In the genomic region with DNA sequence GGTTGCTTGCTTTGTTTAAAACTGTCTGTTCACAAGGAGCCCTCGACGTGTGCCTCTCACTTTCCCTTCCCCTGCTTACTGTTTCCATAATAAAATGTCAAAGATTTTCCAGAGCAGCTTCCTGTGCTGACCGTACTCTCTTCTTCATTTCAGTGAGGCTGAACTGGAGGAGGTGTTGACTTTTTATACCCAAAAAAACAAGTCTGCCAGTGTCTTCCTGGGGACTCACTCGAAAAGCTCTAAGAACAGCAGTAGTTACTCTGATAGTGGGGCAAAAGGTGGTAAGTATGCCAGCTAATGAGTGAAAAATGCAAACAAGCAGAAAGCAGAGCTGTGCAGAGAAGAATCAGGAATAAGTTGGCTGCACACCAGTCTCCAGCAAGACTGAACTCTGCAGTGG, we compare ENCODE assay signal across 22 mouse cellular contexts.
A peak's percentile ranks its signal among the peaks of the same experiment; 100 is the strongest.
DNase-seq lines count a peak whose midpoint lies in the region; ATAC-seq and TF ChIP-seq lines count a peak whose summit lies in the region.
"Had no signal": no experiment of that assay in that cellular context is flagged by ENCODE, and none has a peak within 500 bp of the region (broad histone marks: within the 10 kb centered on the region; RNA-seq: fewer than 3 reads in every experiment).

No protein-coding gene starts in this region.

- DNase-seq in hindbrain, embryonic 10.5 days (ENCODE audit: low spot score): no peak
- no peak for DNase-seq in stomach, postnatal 0 days (ENCODE audit: low spot score)
- no peak for DNase-seq in left cerebral cortex, postnatal 10 days (ENCODE audit: extremely low spot score in 1 of 2, low spot score in 2 of 2)
- no peak for DNase-seq in urinary bladder, postnatal 10 days (ENCODE audit: low spot score)
- DNase-seq: adrenal gland, postnatal 10 days; cerebellum, adult 9-11 months; gastrocnemius, adult 2 months; kidney, adult 2 months; kidney, postnatal 10 days; left cerebral cortex, postnatal 4 days; liver, embryonic 13.5 days; retina, postnatal 1 day; thymus, postnatal 14 days had no signal

- no peak for TF ChIP-seq POLR2A in embryonic fibroblast, embryonic 13.5 days (IDR thresholded peaks at IDR 0.05; ENCODE audit: low read depth, low read length)

- no peak for ATAC-seq in hindbrain, embryonic 12.5 days (ENCODE audit: low FRiP score)
- ATAC-seq in stomach, embryonic 14.5 days (ENCODE audit: insufficient number of reproducible peaks, insufficient read depth, low FRiP score, low read depth): no peak
- no peak for ATAC-seq in stomach, postnatal 0 days (ENCODE audit: low FRiP score, low TSS enrichment)
- ATAC-seq: forebrain, embryonic 16.5 days; Patski had no signal

- H3K9me3 ChIP-seq in hindbrain, embryonic 12.5 days (replicated peaks): no peaks in the 10 kb centered on the region
- no peaks in the 10 kb centered on the region for H3K9me3 ChIP-seq in hindbrain, embryonic 10.5 days
- peaks cover 6% of the 10 kb centered on the region; the same call in 1 of the 2 replicates for H3K9me3 ChIP-seq in stomach, embryonic 14.5 days (ENCODE audit: control insufficient read depth, low read depth, low read length)
- H3K9me3 ChIP-seq in stomach, postnatal 0 days (ENCODE audit: control insufficient read depth, low read length): no peaks in the 10 kb centered on the region
- H3K9me3 ChIP-seq: hindbrain, embryonic 13.5 days; liver, embryonic 13.5 days; lung, embryonic 15.5 days; midbrain, embryonic 10.5 days had no signal

- peaks cover 22% of the 10 kb centered on the region for H3K36me3 ChIP-seq in hindbrain, embryonic 12.5 days
- H3K36me3 ChIP-seq in hindbrain, embryonic 10.5 days: peaks cover 41% of the 10 kb centered on the region
- H3K36me3 ChIP-seq in stomach, embryonic 14.5 days (ENCODE audit: control insufficient read depth, insufficient read depth, low read length): peaks cover 12% of the 10 kb centered on the region
- 0 out of 2 replicates have a peak, but pooled peaks cover 7% of the 10 kb centered on the region for H3K36me3 ChIP-seq in stomach, postnatal 0 days (ENCODE audit: control insufficient read depth, insufficient read depth, low read length)

- no peak overlapping the region for H3K9ac ChIP-seq in hindbrain, embryonic 12.5 days
- H3K9ac ChIP-seq in stomach, embryonic 14.5 days (replicated peaks; ENCODE audit: low read depth, low read length): no peak overlapping the region
- no peak overlapping the region for H3K9ac ChIP-seq in stomach, postnatal 0 days (ENCODE audit: low read length)
- H3K9ac ChIP-seq: hindbrain, embryonic 13.5 days; liver, embryonic 13.5 days; lung, embryonic 15.5 days had no signal

- H3K4me3 ChIP-seq in hindbrain, embryonic 12.5 days: no peak overlapping the region
- H3K4me3 ChIP-seq in hindbrain, embryonic 10.5 days: no peak overlapping the region
- no peak overlapping the region for H3K4me3 ChIP-seq in stomach, embryonic 14.5 days (ENCODE audit: low read depth, low read length)
- H3K4me3 ChIP-seq in stomach, postnatal 0 days (ENCODE audit: low read depth, low read length): no peak overlapping the region
- H3K4me3 ChIP-seq in embryonic fibroblast, embryonic 13.5 days (ENCODE audit: insufficient read depth, low read length): no peak overlapping the region
- H3K4me3 ChIP-seq: gastrocnemius, adult 2 months; hindbrain, embryonic 13.5 days; liver, embryonic 13.5 days; lung, embryonic 15.5 days; midbrain, embryonic 10.5 days had no signal

- H3K4me2 ChIP-seq in hindbrain, embryonic 12.5 days (replicated peaks): no peak overlapping the region
- no peak overlapping the region for H3K4me2 ChIP-seq in stomach, embryonic 14.5 days (replicated peaks; ENCODE audit: low read depth, low read length)
- H3K4me2 ChIP-seq in stomach, postnatal 0 days (replicated peaks; ENCODE audit: low read depth): no peak overlapping the region
- H3K4me2 ChIP-seq: hindbrain, embryonic 13.5 days; liver, embryonic 13.5 days; lung, embryonic 15.5 days had no signal

- TF ChIP-seq EP300 in stomach, postnatal 0 days (optimal IDR thresholded peaks at IDR 0.05): no peak

- no peak for TF ChIP-seq CTCF in stomach, postnatal 0 days (IDR thresholded peaks at IDR 0.05; ENCODE audit: low read depth)
- TF ChIP-seq CTCF in embryonic fibroblast, embryonic 13.5 days (IDR thresholded peaks at IDR 0.05; ENCODE audit: borderline replicate concordance, insufficient read depth, low read length): no peak

- H3K4me1 ChIP-seq in hindbrain, embryonic 12.5 days: no peaks in the 10 kb centered on the region
- H3K4me1 ChIP-seq in hindbrain, embryonic 10.5 days (replicated peaks): no peaks in the 10 kb centered on the region
- peaks cover 6% of the 10 kb centered on the region; the same call in 1 of the 2 replicates for H3K4me1 ChIP-seq in stomach, embryonic 14.5 days (ENCODE audit: control insufficient read depth, insufficient read depth, low read length)
- H3K4me1 ChIP-seq in stomach, postnatal 0 days (replicated peaks; ENCODE audit: control insufficient read depth, insufficient read depth): no peaks in the 10 kb centered on the region
- no peaks in the 10 kb centered on the region; the same call in 1 of the 2 replicates for H3K4me1 ChIP-seq in embryonic fibroblast, embryonic 13.5 days (ENCODE audit: control insufficient read depth, insufficient read depth, low read length)
- H3K4me1 ChIP-seq: hindbrain, embryonic 13.5 days; liver, embryonic 13.5 days; lung, embryonic 15.5 days; midbrain, embryonic 10.5 days had no signal

- H3K27me3 ChIP-seq in hindbrain, embryonic 12.5 days: no peaks in the 10 kb centered on the region
- no peaks in the 10 kb centered on the region for H3K27me3 ChIP-seq in hindbrain, embryonic 10.5 days (ENCODE audit: insufficient read depth, poor library complexity, severe bottlenecking)
- no peaks in the 10 kb centered on the region for H3K27me3 ChIP-seq in stomach, embryonic 14.5 days (ENCODE audit: control insufficient read depth, insufficient read depth, low read length)
- H3K27me3 ChIP-seq in stomach, postnatal 0 days (ENCODE audit: control insufficient read depth, insufficient read depth, low read length): no peaks in the 10 kb centered on the region
- H3K27me3 ChIP-seq: hindbrain, embryonic 13.5 days; liver, embryonic 13.5 days; lung, embryonic 15.5 days; Patski had no signal

- H3K27ac ChIP-seq in hindbrain, embryonic 12.5 days: peak overlapping the region; percentile 3; the same call in 1 of the 2 replicates
- no peak overlapping the region for H3K27ac ChIP-seq in hindbrain, embryonic 10.5 days
- peak overlapping the region; percentile 48 for H3K27ac ChIP-seq in stomach, embryonic 14.5 days (ENCODE audit: low read length)
- H3K27ac ChIP-seq in stomach, postnatal 0 days (replicated peaks): no peak overlapping the region
- peak overlapping the region; percentile 44; the same call in 1 of the 2 replicates for H3K27ac ChIP-seq in embryonic fibroblast, embryonic 13.5 days (ENCODE audit: insufficient read depth, low read length)
- H3K27ac ChIP-seq: gastrocnemius, adult 2 months; hindbrain, embryonic 13.5 days; liver, embryonic 13.5 days; lung, embryonic 15.5 days; macrophage; midbrain, embryonic 10.5 days had no signal

- intact Hi-C loops in left cerebral cortex, postnatal 10 days (cut with DNase I): no loop called here

- 68% methylated on average over 4 of the region's 4 CpGs for WGBS in hindbrain, embryonic 12.5 days
- WGBS in hindbrain, embryonic 10.5 days: 80% methylated on average over 4 of the region's 4 CpGs
- WGBS in stomach, embryonic 14.5 days: 38% methylated on average over 4 of the region's 4 CpGs
- 37% methylated on average over 4 of the region's 4 CpGs for whole genome bisulfite sequencing in stomach, postnatal 0 days

Comparison
In these comparisons a context has a peak if more than half of its experiments do, and no peak if none do; other contexts are left out.
1. H3K27ac ChIP-seq: peak in hindbrain, embryonic 12.5 days (single experiment), stomach, embryonic 14.5 days (single experiment) and embryonic fibroblast, embryonic 13.5 days (single experiment); none in hindbrain, embryonic 10.5 days (single experiment) and stomach, postnatal 0 days (single experiment).